Mouse (Mus musculus) liver, adult (tissue): ENCODE measurements around the gene Kcna1.

Experiments used
- GATA4 ChIP-seq: IDR thresholded peaks from 2 replicates; pipeline ENCODE4 v1.6.1; 2014; ENCODE audit warnings: mild to moderate bottlenecking, low read length; ENCODE audit not compliant: insufficient replicate concordance

Kcna1 gene

DNA sequence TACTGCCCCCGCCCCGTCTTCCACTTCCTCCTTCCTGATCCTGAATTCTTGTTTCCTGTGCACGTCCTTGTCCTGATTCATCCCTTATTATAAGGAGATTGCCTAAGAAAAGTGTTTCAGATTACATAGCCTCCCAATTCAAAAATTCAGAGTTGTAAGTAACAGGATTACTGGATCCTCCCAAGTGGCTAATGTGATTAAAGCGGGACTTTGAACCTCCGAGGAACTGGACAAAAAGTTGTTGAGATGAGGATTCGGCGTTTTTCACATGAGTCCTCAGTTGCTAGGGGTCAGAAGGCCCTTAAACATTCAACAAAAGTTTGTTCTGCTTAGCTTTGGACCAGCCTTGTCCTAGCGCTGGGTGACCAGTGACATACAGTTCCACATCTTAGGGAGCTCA lies at the start of gene Kcna1:
Kcna1 (minus strand) TSS at position 4 of the 400 bp plus-strand sequence.
- no peak for TF ChIP-seq GATA4

DNA sequence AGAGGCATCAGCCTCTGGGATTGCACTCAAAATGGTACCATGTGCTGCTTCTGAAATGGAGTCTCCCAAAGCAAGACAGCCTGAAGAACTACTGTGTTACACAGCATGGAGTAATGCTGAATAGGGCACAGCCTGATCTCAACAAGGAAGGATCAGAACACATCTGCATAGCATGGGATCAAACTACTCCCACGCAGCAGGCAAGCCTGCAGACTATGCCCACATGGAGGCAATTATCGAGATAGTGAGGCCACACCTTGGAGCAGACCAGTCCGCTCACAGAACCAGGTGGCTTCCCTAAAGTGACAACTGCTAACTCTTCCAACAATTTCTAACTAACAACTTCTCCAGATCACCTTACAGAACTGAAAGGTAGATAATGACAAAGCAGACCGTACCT lies 40.9 kb upstream of the Kcna1 start:
- no peak for TF ChIP-seq GATA4

DNA sequence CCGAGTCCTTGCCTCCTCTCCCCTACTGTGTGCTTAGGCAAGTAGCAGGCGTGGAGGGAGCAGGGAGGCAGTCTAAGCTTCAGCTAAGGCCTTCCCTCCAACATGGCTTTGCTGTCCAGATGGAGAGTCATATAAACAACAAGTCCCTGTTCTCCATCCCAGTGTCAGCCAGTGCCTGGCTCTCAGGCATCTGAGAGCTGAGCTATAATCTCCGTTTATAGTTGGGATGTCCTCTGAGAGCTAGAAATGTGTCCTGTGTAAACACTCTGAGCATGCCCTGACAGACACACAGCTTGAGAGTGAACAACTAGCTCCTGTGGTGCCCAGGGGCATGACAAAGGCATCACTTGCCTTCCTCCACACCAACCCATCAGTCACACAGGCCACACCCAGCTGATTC lies 39.0 kb upstream of the Kcna1 start:
- TF ChIP-seq GATA4 = no peak

DNA sequence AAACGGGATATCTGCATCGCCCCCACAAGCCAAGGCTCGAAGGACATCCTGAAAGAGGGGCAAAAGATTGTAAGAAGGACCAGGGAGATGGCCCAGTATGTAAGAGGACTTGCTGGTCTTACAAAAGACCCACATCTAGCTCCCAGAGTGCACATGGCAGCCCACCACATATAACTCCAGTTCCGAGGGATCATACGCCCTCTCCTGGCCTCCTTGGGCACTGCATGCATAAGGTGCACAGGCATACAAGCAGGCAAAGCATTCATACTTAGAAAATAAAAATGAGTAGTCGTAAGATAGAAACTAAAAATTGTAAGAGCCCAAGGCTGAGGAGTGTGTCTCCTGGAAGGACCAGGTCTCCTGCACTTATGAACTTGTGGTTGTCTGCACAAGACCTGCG lies 32.8 kb upstream of the Kcna1 start:
- TF ChIP-seq GATA4 = no peak

DNA sequence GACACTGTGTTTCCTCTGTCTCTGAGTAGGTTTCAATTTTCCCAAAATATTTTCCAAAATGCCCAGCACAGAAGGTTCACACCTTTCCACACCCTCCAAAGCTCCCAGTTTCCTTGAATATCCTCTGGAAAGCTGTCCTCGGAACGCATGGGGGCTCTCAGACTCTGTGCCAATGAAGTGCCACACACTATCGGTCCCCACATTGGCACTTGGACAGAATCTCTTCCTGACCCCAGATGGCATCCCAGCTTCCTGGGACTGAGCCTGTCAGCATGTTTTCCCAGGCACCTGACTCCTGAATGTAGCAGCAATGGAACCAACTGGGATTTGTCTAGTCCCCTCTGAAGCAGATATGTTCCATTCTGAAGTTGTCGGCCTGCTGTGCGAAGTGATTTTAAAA lies 20.8 kb upstream of the Kcna1 start:
- TF ChIP-seq GATA4 = no peak

DNA sequence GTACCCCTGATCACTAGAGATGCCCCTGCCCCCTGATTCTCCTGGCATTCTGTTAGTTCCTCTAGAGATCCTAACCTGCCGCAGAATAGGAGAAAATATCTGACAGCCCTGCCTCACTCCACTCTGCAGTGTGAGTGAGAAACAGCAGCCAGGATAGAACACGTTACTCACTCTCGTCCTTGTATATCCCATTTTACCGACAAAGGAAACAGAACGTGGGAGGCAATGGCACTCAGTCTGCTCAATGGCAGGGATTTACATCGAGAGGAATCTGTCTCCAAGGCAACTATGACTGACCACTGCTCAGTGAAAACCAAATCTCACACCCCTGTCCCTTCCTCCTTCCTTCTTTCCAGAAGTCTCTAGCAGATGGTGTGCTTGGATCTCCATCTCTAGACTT lies 19.9 kb upstream of the Kcna1 start:
- no peak for TF ChIP-seq GATA4

DNA sequence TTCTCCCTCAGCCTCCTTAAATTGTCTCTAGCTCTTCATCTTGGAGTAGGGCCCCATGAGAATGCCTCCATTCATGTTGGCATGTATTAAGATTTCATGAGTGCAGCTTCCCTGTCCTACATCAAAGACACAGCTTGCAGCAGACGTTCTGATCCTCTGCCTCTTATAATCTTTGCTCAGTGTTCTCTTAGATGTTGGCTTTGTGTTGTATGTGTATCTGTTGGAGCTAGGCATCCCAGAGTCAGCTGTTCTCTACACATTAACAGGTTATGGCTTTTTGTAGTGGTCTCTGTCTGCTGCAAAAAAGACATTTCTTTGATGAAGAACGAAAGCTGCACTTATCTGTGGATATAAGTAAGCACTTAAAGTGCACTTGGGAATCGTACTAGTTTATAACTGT lies 18.4 kb upstream of the Kcna1 start:
- TF ChIP-seq GATA4 = no peak

DNA sequence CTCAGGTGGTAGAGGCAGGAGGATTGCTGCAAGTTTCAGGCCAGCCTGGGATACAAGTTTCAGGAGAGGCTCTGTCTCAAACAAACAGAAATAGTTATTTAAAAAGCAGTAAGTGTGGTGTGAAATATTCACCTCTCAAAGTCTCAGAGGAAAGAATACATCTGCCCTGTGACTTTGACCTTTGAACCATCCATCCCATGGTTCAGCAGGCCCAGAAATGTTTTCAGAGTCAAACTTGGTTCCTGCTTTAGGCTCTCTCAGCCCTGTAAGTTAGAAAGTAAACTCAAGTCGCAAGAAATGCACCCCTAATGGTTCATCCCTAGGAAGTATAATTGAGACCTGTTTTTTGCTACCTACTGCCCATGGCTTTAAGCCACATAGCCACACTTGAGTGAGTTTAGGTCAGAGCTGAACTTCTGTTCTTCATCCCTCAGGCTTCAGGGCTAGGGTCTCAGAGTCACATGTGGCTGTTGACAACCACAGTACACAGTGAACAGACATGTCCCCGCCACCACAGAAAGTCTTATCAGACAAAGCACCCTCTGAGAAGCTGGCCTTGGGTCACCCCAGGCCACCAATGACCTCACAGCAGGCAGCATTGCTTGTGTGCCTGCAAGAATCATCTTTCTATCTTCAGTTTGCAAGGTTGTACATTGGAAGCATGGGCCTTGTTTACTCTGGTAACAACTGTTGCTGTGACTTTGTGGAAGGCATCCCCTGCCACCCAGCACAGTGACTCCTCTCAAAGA lies 11.6 kb upstream of the Kcna1 start:
- TF ChIP-seq GATA4 = no peak

DNA sequence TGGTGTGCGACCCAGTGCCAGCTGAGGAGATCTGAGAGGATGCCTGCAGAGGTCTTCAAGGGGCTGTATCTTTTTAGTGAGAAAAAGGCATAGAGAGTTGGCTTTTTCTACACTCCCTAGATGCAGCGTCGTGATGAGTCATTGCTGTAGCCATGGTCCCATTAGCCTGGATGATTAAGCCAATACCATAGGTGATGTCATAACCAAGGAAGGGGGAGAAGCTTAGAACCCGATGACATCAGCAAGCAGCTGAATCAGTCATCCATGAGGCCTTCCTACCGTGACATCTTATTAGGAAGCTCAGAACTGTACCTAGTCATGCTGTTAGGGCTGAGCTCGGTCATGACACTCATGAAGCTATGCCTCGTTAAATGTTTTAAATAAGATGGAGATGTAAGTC lies 7.4 kb upstream of the Kcna1 start:
- TF ChIP-seq GATA4 = no peak

DNA sequence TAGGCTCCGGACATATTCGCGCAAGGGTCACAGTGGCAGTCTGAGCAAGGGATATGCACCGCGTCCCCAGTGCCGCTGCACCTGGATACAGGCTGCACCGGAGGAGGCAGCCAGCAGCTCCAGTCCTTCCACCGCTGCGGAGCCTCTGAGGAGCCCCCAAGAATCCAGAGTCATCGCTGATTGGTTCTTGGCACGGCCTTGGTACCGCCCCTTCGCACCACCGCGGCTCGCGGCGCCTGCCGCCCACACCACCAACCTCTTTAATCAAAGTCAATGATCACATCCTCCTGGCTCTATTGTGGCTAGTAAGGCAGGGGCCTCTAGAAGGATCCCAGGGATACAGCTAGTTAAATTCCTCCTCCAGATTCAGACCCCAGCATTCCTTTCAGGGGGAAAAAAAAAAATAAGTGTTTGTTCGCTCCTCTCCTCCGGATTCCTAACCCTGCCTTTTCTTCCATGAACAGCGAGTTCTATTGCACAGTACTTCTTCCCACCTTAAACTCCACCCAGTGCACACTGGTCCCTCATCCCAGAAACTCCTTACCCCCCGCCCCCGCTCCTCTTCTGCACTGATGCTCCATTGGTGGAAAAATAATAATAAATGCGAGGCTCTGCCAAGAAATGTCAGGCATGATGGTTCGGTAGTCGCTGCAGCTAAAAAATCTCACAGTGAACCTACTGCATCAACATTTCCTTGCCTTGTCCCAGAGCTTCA lies 383 bp downstream of the Kcna1 start:
- TF ChIP-seq GATA4 = no peak

DNA sequence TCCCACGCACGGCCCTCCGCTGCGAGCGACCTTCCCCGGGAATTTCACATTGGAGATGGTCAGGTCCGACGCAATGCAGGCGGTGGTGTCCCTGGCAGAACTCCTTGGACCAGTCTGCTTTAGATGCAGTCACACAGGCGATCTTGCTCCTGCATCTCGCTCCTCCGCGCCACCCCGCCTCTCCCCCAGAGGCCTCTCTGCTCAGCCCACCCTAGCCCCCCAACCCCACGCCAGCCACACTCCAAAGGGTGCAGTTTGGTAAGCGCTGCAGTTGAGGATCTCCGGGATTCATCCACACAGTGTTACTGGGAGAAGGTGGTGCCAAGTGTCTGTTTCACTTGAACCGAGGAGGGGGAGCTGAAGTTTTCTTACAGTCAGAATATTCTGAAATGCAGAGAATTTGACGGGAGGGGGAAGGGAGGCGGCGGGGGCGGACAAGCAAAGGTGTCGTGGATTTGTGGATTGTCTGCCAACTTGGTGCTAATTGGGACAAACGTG lies 1.1 kb downstream of the Kcna1 start:
- no peak for TF ChIP-seq GATA4

DNA sequence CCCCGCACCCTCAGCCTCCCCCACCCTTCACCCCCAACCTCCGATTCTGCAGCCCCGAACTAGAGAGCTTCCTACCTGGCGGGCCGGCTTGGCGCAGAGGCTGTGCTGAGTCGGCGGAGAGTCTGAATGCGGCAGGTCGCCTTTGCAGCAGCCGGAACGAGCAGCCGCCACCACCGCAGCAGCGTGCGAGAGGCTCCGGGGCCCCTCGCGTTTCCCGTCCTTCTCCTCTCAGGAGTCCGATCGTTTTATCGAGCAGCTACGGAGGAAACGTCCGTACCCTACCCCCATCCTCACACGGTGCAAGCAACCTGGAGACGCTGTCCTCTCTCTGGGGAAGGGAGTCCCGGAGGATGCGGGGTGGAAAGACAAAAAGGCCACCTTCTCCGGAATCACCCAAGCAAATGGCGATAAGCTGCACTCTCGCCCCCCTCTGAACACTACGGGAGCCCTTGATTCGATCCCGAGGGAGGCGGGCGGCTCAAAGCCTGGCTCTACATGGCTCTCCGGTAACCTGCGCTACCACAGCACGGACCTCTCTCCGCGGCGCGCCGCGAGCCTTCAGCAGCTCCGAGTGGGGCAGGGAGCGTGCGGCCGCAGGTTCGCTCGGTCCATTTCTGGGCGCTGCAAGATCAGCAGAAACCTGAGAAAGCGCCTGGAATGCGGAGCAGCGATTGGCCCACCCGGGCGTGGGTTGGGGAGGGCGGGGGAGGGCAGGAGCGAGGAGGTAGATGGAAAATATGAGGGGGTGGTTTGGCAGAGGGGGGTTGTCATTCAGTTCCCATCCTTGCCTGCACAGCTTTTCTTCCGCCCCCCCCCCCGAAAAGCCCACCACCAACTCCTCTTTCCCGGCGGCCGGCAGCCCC lies 1.8 kb downstream of the Kcna1 start:
- TF ChIP-seq GATA4 = no peak

DNA sequence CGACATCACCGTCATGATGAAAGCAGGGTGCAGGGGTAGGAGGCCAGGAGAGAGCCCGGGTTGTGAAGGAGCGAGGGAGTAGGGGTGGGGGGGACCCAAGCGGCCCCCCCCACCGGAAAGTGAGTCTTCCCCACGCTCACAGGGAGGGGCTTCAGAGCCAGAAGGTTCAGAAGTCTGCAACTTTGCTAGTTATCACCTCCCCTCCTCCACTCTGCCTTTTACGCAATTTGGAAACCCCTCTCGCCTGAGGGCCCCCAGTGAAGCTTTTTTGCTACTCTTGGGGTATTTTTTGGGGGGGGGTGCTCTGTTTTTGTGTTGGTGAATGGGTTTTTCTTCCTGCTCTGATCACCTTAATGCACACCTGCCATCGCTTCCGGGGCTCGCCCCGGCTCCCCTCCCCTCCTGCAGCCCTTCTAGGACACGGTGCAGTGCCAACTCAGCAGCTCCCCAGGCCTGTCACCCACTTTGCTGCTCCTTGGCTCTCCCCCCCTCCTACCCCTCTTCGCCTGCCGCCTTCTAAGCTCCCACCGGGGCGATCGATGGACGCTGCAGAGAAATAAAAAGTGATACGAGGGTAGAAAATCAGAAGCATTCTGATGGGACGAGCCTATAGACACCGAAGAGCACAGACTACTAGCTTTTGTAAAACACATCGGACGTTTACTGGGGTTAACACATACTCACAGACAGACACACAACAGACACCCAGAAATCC lies 2.7 kb downstream of the Kcna1 start:
- no peak for TF ChIP-seq GATA4

DNA sequence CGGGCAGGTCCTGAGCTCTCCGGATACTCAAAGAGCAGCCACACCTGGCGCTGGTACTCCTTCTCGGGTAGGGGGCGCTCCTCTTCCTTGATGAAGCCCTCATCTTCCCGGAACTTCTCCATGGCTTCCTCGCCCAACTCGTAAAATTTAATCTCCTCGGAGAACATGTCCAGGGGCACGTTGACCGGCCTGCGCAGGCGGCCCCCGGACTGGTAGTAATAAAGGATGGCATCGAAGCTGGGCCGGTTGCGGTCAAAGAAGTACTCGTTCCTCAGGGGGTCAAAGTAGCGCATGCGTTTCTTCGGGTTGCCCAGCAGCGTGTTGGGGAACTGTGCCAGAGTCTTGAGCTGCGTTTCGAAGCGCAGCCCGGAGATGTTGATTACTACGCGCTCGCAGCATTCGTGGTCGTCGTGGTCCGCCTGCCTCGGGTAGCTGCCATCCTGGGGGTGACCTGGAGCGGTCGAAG lies 3.3 kb downstream of the Kcna1 start:
- no peak for TF ChIP-seq GATA4

DNA sequence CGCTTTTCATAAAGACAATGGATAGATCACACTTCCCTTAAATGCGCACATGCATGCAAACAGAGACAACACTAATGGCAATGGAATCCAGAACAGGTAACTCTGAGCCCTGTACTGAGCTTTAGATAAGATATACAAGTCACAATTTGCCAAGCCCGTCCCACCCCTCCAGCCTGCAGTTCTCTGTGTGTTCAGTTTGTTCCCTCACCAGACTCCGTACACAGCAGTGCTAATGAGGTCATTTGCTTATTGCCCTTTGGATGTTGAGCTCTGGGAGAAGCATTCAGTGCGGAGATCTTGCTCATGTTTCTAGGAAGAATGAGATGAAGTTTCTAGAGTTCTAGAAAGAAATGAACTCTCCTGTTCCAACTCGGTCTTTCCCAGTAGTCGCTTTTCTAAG lies 17.7 kb downstream of the Kcna1 start:
- no peak for TF ChIP-seq GATA4
